Mouse (Mus musculus) stomach, embryonic 14.5 days (tissue): ENCODE results near the gene Ccn1. TPM values are rescaled to one million over a fixed set of nuclear protein-coding genes. Genes with fewer than 3 reads are reported as not detected.

ENCODE experiments used
- ATAC-seq: fragments of 200-750 bp; cut with Nextera tagmentation; 2 replicates; pipeline ENCODE4 v1.8.0; 2017; ENCODE audit warnings: low read depth, moderate TSS enrichment; ENCODE audit not compliant: insufficient number of reproducible peaks, insufficient read depth, low FRiP score
- H3K27ac ChIP-seq: fragments of 300-500 bp; sonication (generic); 2 replicates; pipeline ENCODE4 v1.5.1; 2014; ENCODE audit warnings: mild to moderate bottlenecking, low read length, moderate library complexity, mixed read lengths
- H3K27me3 ChIP-seq: fragments of 300-500 bp; sonication (generic); 2 replicates; pipeline ENCODE4 v1.6.1; 2014; ENCODE audit warnings: low read length, control low read depth, mixed read lengths; ENCODE audit not compliant: control insufficient read depth, insufficient read depth
- H3K36me3 ChIP-seq: fragments of 300-500 bp; sonication (generic); 2 replicates; pipeline ENCODE4 v1.6.1; 2014; ENCODE audit warnings: mild to moderate bottlenecking, control low read depth, low read length, moderate library complexity, mixed read lengths; ENCODE audit not compliant: control insufficient read depth, insufficient read depth
- H3K4me1 ChIP-seq: fragments of 300-500 bp; sonication (generic); 2 replicates; pipeline ENCODE4 v1.6.1; 2014; ENCODE audit warnings: low read length, control low read depth, mixed read lengths; ENCODE audit not compliant: control insufficient read depth, insufficient read depth
- H3K4me2 ChIP-seq: fragments of 300-500 bp; sonication (generic); replicated peaks from 2 replicates; pipeline ENCODE4 v1.6.1; 2014; ENCODE audit warnings: low read depth, low read length, control low read depth
- H3K4me3 ChIP-seq: fragments of 300-500 bp; sonication (generic); 2 replicates; pipeline ENCODE4 v1.5.1; 2014; ENCODE audit warnings: low read depth, low read length, control low read depth
- H3K9ac ChIP-seq: fragments of 300-500 bp; sonication (generic); replicated peaks from 2 replicates; pipeline ENCODE4 v1.6.1; 2014; ENCODE audit warnings: low read depth, mild to moderate bottlenecking, control low read depth, low read length, moderate library complexity, mixed read lengths
- H3K9me3 ChIP-seq: fragments of 300-500 bp; sonication (generic); 2 replicates; pipeline ENCODE4 v1.6.1; 2016; ENCODE audit warnings: low read depth, low read length, control low read depth; ENCODE audit not compliant: control insufficient read depth
- WGBS: fragments of 180-500 bp; shearing (Covaris S2); extraction: QIAGEN DNeasy Blood & Tissue Kit; methylation state at CpG from one replicate; pipeline ENCODE4 v1.1.7; 2014; 5-methylcytosine and 5-hydroxymethylcytosine counted together
- polyA plus RNA-seq: library from polyadenylated mRNA; unstranded; fragments of >200 nt; fragmentation: Nextera tagmentation; extraction: Ambion mirVana; gene quantifications from 2 replicates; pipeline ENCODE4 v1.2.1, GENCODE M21; 2014

Gene Ccn1
- polyA plus RNA-seq, 1 experiment from 2014 or later: 20.9 TPM

- H3K4me3 ChIP-seq: peak overlapping the region; percentile 66
- H3K4me1 ChIP-seq: peaks cover 36% of the 10 kb centered on the region; the same call in 1 of the 2 replicates
- H3K27ac ChIP-seq: peak overlapping the region; percentile 90; the same call in 1 of the 2 replicates
- peak overlapping the region; percentile 86; the same call in 1 of the 2 replicates for H3K9ac ChIP-seq
- H3K36me3 ChIP-seq: no peaks in the 10 kb centered on the region; the same call in 1 of the 2 replicates
- H3K4me2 ChIP-seq: peak overlapping the region; percentile 80
- no peak for ATAC-seq
- 24% methylated on average over 26 of the region's 26 CpGs for WGBS
- no peaks in the 10 kb centered on the region for H3K27me3 ChIP-seq
- H3K9me3 ChIP-seq: no peaks in the 10 kb centered on the region
Measured at GRCm38 (mm10) chr3:145648097-145648931, 1.5 kb downstream of the Ccn1 start.

- no peak overlapping the region for H3K9ac ChIP-seq
- H3K4me3 ChIP-seq: no peak overlapping the region
- 93% methylated on average over 18 of the region's 18 CpGs for WGBS
- ATAC-seq: no peak
- H3K9me3 ChIP-seq: no peaks in the 10 kb centered on the region
- H3K4me1 ChIP-seq: peaks cover 30% of the 10 kb centered on the region; the same call in 1 of the 2 replicates
- no peak overlapping the region for H3K27ac ChIP-seq
- H3K27me3 ChIP-seq: no peaks in the 10 kb centered on the region
- H3K4me2 ChIP-seq: no peak overlapping the region
- no peaks in the 10 kb centered on the region; the same call in 1 of the 2 replicates for H3K36me3 ChIP-seq
Measured at GRCm38 (mm10) chr3:145647416-145647815, 2.4 kb downstream of the Ccn1 start.

- Histone ChIP-seq H3K4me2 (no peak overlapping the region), H3K27ac (no peak overlapping the region), H3K27me3 (no peaks in the 10 kb centered on the region), H3K9ac (no peak overlapping the region), H3K9me3 (no peaks in the 10 kb centered on the region), H3K4me1 (peaks cover 29% of the 10 kb centered on the region; the same call in 1 of the 2 replicates), H3K4me3 (no peak overlapping the region), H3K36me3 (no peaks in the 10 kb centered on the region; the same call in 1 of the 2 replicates)
- ATAC-seq: no peak
- WGBS: 74% methylated on average over 2 of the region's 2 CpGs
Measured at GRCm38 (mm10) chr3:145646666-145647065, 3.1 kb downstream of the Ccn1 start.

- 23% methylated on average over 3 of the region's 3 CpGs for WGBS
- H3K27me3 ChIP-seq: no peaks in the 10 kb centered on the region
- no peak for ATAC-seq
- no peak overlapping the region for H3K4me2 ChIP-seq
- no peak overlapping the region for H3K4me3 ChIP-seq
- no peaks in the 10 kb centered on the region for H3K9me3 ChIP-seq
- H3K27ac ChIP-seq: no peak overlapping the region
- H3K36me3 ChIP-seq: no peaks in the 10 kb centered on the region; the same call in 1 of the 2 replicates
- peaks cover 24% of the 10 kb centered on the region; the same call in 1 of the 2 replicates for H3K4me1 ChIP-seq
- H3K9ac ChIP-seq: no peak overlapping the region
Measured at GRCm38 (mm10) chr3:145646009-145646408, 3.8 kb downstream of the Ccn1 start.

- WGBS: 73% methylated on average over 6 of the region's 6 CpGs
- Histone ChIP-seq H3K27me3 (no peaks in the 10 kb centered on the region), H3K9ac (no peak overlapping the region), H3K9me3 (no peaks in the 10 kb centered on the region), H3K4me3 (no peak overlapping the region), H3K4me2 (no peak overlapping the region), H3K4me1 (peaks cover 22% of the 10 kb centered on the region; the same call in 1 of the 2 replicates), H3K36me3 (no peaks in the 10 kb centered on the region; the same call in 1 of the 2 replicates), H3K27ac (no peak overlapping the region)
- ATAC-seq: no peak
Measured at GRCm38 (mm10) chr3:145645463-145645862, 4.3 kb downstream of the Ccn1 start.

- H3K4me3 ChIP-seq: no peak overlapping the region
- 62% methylated on average over 11 of the region's 11 CpGs for WGBS
- H3K4me1 ChIP-seq: 0 out of 2 replicates have a peak, but pooled peaks cover 11% of the 10 kb centered on the region
- no peaks in the 10 kb centered on the region; the same call in 1 of the 2 replicates for H3K36me3 ChIP-seq
- no peak overlapping the region for H3K4me2 ChIP-seq
- no peaks in the 10 kb centered on the region for H3K27me3 ChIP-seq
- no peak overlapping the region for H3K27ac ChIP-seq
- no peak overlapping the region for H3K9ac ChIP-seq
- ATAC-seq: no peak
- H3K9me3 ChIP-seq: no peaks in the 10 kb centered on the region
Measured at GRCm38 (mm10) chr3:145642861-145643260, 6.9 kb downstream of the Ccn1 start.

GRCm38 (mm10) chr3:145641878-145642277, 7.9 kb downstream of the Ccn1 start:
- WGBS: 46% methylated on average over 3 of the region's 3 CpGs
- no peak for ATAC-seq
- 0 out of 2 replicates have a peak, but pooled peaks cover 8% of the 10 kb centered on the region for H3K4me1 ChIP-seq
- H3K36me3 ChIP-seq: no peaks in the 10 kb centered on the region
- no peaks in the 10 kb centered on the region for H3K27me3 ChIP-seq
- H3K4me2 ChIP-seq: no peak overlapping the region
- H3K9me3 ChIP-seq: no peaks in the 10 kb centered on the region
- H3K9ac ChIP-seq: no peak overlapping the region
- H3K4me3 ChIP-seq: no peak overlapping the region
- H3K27ac ChIP-seq: no peak overlapping the region

GRCm38 (mm10) chr3:145641036-145641685, 8.6 kb downstream of the Ccn1 start:
- no peaks in the 10 kb centered on the region for H3K9me3 ChIP-seq
- no peak for ATAC-seq
- H3K27ac ChIP-seq: no peak overlapping the region
- H3K4me3 ChIP-seq: no peak overlapping the region
- no peaks in the 10 kb centered on the region for H3K27me3 ChIP-seq
- H3K4me1 ChIP-seq: 0 out of 2 replicates have a peak, but pooled peaks cover 3% of the 10 kb centered on the region
- H3K36me3 ChIP-seq: no peaks in the 10 kb centered on the region
- no peak overlapping the region for H3K4me2 ChIP-seq
- H3K9ac ChIP-seq: no peak overlapping the region
- WGBS: 81% methylated on average over 5 of the region's 5 CpGs
